Mouse (Mus musculus): Measurements from ENCODE around the gene Gm28051.

Gene Gm28051

DNA sequence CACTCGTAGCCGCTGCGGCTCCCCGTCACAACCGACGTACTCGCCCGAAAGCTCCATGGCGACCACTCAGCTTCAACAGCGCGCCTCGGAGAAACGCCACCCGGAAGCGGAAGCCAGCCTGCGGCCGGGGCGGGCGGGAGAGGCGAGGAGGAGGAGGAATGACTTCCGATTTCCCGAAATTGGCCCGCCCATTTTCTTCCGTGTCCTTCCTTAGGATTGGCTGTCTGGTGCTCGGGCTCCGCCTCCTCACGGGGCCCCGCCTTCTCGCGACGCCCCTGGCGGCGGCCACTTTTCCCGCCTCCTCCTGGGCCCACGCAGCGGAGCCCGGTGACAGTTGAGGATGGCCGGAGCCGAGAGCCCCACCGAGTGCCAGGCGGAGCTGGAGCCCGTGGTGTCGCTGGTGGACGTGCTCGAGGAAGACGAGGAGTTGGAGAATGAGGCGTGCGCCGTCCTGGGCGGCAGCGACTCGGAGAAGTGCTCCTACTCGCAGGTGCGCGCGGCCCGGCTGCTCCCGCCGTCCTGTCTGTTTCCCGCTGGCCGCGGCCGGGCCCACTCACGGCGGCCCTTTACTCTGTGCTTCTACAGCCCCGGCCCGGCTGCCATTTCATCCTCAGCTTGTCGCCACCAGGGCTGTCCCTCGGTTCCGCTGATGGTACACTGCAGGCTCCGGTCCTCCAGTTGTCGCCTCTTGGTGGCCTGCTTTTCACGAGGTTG is at the start of gene Gm28051, which contains the start of the genes Gon7 and Ubr7:
Gene Gm28051 (minus strand): TSS at position 77 of the 714 bp plus-strand sequence.
Gene Gon7 (minus strand): TSS at position 115 of the 714 bp plus-strand sequence.
Gene Ubr7 (plus strand): TSS at position 279 of the 714 bp plus-strand sequence.
- peak; percentile 97 for DNase-seq (ENCODE audit: low spot score)

DNA sequence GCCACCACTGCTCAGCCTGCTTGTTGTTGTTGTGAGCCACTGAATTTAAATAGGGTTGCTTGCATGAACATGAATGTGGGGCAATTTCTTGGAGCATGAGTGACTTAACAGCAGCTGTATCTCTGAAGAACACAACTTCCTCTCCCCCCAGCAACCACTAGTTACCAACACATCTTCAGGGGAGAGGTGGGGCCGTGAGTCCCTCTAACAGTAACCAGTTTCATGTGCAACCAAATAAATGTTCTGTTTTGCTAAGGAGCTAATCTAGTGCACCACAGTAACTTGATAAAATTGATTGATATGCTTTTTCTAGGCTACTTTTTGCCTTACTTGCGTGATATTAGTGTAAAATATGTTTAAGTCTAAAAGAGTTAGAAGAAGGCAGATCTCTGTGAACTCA is 42.0 kb upstream of the Gm28051 start:
- DNase-seq (ENCODE audit: low spot score): no peak

GRCm38 (mm10) chr12:102787927-102788326 is 30.4 kb upstream of the Gm28051 start:
- no peak for DNase-seq (ENCODE audit: low spot score)

DNA sequence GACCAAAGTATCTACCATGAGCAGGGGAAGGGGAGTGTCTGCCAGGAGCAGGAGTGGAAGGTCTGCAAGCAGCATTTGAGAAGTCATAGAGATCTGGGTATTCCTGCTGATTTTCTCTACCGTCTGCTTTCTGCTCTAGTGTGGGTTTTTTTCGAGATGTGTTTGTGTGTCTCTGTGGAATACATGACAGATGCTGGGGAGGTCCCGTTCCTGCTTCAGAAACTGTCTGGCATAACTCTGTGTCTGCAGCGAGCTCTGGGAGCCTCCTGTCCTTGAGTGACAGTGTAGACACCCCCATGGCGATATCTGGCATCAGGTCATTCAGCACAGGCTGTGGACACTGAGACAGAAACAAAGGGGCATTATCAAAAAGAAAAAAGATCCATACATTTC is 28.0 kb upstream of the Gm28051 start:
- DNase-seq (ENCODE audit: low spot score): no peak

DNA sequence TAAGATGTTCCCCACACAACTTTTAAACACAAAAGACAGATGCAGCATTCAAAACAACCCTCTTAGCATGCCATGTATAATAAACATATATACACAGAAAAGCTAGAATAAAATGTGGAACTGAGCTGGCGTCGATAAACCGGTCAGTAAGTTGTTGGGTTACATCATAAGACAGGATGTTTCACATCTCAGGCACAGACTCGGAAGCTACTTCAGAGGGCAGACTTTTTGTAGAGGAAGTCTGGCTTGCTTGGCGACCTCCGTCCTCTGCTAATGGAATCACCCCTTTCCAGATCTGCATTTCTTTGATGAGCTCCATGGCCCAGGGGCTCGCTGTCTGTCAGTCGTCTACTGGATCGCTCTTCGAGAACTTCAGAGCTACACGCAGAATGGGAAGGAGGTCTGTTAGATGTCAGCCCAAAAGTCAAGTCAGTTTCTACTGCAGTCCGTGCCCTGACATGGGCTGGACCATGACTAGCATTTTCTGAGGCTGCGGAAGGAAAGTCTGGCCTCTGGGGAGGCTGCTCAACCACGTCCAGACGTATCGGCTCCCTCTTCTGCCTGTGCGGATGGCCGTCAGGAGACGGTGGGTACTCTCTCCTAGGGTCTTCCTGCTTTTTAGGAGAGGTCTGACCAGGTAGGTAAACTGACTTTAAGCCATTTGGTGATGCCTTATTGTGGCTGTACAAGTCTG is 27.5 kb upstream of the Gm28051 start:
- no peak for DNase-seq (ENCODE audit: low spot score)

GRCm38 (mm10) chr12:102782841-102783240 is 25.3 kb upstream of the Gm28051 start:
- no peak for DNase-seq (ENCODE audit: low spot score)

- no peak for DNase-seq (ENCODE audit: low spot score)
Observed at GRCm38 (mm10) chr12:102779452-102779851, 21.9 kb upstream of the Gm28051 start.

DNA sequence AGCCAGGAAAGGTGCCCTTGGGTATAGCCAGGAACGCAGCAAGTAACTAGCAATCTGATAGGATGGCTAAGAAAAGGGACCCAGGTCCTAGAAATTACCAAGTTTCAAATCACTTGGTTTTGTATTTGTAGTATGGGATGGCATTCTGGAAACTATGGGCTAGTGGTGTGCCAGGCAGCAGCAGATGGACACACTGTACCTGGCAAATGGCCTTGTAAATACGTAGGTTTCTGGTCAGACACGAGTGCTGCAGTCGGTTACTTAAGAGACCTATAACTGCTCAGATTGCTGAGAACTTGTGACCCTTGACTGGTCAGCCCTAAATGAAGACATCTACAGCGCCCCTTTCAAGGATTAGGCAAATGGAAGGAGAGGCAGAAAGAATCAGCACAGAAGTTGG is 20.6 kb upstream of the Gm28051 start:
- no peak for DNase-seq (ENCODE audit: low spot score)

DNA sequence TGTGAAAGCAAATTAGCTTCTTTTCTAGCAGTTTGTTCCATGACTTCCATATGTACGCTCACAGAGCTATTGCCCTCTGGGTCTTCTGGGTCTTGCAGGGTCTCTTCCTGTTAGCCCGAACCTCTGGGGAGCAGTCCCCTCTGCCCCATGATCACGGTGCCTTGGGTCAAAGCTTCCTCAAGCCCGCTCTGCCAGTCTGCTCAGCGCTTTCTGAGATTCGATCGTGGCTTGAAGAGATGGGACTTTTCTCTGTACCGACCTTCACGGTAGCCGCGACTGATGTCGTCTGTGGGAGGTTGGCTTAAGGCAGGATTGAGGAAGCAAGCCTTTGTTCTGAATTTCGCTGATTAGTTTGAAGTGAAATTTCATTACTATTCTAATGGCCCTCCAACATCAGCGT is 18.5 kb upstream of the Gm28051 start:
- no peak for DNase-seq (ENCODE audit: low spot score)

DNA sequence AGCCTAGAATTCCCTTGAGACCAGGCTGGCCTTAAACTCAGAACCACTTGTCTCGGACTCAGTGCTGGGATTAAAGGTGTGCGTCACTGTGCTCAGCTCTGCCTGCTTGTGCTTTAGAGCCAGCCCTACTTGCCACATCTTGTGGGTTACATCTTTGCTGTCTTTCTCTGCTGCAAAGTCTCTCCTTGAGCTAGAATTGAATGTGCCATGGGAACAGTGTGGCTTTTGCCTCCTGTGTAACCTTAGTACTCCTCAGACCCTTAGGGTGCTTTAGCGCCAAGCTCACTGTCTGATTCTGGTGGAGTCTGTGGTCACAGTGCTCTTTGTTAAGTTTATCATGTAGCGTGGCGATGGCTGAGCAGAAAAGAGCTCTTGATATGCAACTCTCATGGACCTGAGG is 15.1 kb upstream of the Gm28051 start:
- no peak for DNase-seq (ENCODE audit: low spot score)

- no peak for DNase-seq (ENCODE audit: low spot score)
Observed at GRCm38 (mm10) chr12:102771601-102772000, 14.0 kb upstream of the Gm28051 start.

DNA sequence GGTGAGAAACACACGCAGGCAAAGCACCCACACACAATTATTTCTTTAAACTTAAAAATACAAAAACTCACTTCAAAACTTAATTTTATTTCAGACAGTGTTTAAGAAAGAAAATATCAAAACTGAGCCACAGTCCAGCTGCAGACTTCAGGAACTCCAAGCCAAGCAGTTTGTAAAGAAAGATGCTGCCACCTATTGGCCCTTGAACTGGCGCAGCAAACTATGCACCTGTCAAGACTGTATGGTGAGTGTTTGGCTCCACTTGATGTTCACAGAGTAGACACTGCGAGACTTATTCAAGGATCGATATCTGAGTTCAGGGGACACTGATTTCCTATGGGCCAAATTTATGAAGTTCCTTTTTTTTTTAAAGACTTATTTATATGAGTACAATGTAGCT is 11.4 kb upstream of the Gm28051 start:
- DNase-seq (ENCODE audit: low spot score): no peak

DNA sequence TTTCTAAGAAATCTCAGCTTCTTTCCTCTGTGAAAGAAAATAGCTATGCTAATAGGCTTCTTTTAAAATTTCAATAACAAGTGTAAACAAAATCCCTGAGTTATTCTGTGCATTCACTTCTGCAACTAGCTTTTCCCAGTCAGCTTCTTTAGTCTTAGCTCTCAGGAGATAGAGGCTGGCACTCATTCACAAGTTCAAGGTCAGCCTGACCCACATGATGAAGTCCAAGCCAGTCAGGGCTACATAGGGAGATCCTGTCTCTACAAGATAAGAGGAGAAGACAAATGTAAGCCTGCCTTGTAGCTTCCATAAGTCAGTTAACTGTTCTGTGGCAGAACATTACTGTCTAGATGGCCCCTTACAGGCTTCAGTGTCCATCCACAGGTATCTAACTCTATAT is 6.1 kb upstream of the Gm28051 start:
- DNase-seq (ENCODE audit: low spot score): no peak

DNA sequence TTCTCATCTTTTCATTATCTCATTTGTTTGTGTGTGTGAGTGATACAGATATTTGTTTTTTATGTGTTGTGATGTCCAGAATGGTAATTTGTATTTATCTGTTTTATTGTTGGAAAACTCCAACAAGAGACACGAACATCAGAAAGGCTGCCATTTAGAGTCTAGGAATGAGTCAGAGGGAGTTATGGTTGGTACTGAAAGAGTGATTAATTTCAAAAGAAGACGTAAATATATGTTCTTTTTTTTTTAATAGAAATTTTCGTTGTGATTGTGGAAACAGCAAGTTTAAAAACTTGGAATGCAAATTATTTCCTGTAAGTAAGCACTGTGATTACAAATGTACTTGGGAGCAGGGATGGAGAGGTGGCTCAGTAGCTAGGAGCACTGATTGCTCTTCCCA is 4.1 kb upstream of the Gm28051 start:
- DNase-seq (ENCODE audit: low spot score): no peak

DNA sequence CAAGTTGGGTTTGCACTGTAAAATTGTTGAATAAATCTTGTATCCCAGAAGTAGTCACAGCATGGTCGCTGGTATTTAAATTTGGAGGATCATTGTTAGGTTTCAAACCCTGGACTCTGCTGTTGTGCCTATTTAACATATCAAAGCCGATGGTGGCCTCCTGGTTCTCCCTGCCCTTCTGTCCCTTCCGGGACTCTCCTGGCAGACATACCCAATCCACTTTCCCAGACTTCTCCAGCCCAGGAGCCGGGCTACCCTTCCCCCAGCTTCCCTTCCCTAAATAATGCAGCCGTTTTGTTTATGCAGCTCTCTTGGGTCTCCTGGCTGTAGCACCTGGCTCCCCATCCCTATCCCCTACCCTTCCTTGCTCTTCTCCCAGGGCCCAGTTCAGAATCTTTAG is 1.4 kb upstream of the Gm28051 start:
- DNase-seq (ENCODE audit: low spot score): no peak

DNA sequence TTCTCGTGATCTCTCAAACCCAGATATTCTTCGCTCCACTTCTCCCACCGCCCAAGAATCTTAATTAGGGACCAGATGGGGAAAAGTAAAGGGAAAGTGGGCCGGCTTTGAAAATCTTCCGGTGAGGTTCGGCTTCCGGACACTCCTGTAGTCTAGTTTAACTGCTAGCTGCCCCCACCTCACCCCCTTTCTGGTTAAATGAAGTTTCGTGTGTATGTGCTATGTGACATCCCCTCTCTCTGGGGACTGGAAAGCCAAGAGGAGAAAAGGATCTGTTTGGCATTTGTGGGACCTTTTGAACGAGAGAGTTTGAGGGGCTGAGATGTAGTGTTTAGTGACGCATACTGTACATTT is 815 bp upstream of the Gm28051 start, which contains the start of gene Gm20604:
Gene Gm20604 (minus strand): TSS at position 270 of the 354 bp plus-strand sequence.
- no peak for DNase-seq (ENCODE audit: low spot score)

DNA sequence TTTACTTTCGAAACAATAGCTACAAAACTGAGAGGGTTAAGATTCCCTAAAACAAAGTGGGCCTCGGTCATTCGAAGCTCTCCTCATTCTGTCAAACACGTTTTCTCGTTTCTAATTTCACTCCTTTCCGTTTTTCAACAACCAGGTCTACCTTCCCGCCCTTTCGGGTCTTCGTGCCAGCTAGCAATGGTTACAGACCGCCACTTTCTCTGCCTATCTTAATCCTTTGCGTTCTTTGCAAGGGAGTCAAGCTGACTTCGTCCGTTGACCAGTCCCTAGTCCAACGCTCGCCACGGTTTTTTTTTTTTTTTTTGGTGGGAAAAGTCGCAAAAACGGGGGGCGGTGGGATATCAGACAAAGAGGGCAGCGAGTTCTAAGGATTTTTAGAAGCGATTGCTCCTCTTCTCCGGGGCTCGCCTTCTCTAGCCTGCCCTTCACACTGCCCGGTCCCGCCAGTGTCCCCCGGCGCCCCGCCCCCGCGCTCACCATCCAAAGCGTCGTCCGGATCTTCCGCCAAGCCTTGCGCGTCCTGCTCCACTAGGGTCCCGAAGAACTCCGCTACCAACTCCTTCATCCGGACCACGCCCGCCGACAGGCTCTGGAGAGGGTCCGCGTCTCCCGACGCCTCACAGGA is 393 bp downstream of the Gm28051 start:
- peak; percentile 23 for DNase-seq (ENCODE audit: low spot score)

- DNase-seq (ENCODE audit: low spot score): peak; percentile 33
Observed at GRCm38 (mm10) chr12:102756304-102756703, 1.3 kb downstream of the Gm28051 start.

DNA sequence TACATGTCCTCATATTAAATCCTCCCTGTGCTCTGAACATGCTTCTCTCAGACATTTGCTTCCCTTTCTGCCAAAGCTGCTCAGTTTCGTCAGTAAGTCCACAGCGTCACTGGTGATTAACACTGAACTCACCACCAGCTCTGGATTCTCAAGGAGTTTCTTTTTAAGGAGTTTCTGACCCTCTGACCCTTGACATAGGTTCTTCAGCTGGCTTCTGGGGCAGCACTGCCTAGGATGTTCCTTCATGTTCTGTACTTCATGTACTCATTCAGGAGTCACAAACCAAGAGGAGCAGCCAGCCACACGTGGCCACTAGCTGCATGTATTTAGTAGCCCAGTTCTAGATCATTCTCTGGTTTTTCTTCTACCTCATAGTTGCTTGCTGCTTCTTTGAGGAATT is 9.3 kb downstream of the Gm28051 start:
- no peak for DNase-seq (ENCODE audit: low spot score)

DNA sequence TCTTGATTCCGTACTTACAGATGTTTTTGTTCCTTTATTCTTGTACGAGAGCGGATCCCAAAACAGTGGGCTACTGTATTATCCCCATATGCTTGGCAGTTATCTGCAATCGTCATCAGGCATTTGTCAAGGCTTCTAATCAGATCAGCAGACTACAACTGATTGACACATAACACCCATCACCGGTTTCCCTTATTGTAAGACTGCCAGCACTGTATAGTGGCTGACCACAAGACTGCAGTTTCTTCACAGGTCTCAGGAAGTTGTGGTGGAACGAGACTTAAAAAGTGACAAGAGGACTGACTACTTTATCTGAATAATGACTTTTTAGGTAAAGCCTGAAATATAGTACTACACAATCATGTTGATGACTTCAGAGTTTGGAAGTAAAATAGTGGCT is 12.7 kb downstream of the Gm28051 start:
- no peak for DNase-seq (ENCODE audit: low spot score)

DNA sequence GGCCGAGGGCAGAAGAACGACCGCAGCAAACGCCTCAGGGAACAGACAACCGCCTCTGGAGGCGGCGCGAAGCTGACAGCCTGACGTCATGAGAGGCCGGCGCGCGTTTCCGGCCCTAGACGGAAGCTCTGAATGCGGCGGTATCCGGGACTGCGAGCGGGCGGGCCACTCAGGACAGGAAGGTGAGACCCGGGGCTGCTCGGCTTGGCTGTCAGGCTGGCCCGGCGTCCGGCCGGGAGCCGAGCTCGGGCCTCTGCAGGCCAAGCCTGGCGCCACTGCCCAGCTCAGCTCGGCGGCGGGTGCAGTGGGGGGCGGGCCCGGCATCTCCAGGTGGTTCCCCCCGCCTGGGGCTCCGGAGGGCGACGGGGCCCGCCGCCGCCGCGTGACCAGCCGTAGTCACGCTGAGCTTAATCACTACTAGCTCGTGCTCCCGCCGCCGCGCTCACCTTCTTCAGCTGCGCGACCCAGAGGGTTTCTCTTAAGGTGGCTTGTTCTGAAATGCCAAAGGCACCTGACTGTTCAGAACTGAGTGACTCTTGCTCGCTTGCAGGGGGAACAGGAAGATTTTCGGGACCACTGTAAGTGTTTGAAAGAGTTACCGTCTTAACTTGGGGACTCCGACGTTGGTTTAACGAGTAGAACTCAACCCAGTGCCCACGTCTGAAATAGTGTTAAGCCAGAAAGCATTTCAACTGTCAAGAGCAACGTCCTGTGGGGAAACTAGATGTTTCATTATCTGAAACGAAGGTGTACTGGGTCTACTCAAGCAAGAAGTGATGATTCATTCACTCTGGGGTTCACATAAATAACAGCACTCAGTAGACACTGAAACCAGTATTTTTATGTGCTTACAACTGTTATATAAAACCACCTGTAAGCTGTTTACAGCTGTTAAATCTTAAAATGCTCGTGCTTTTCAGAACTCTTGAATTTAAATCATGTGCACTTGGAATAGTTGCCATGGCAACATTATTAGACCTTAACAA is 13.7 kb downstream of the Gm28051 start, which contains the start of the genes Moap1 and Tmem251:
Gene Moap1 (minus strand): TSS at position 73 of the 986 bp plus-strand sequence.
Gene Tmem251 (plus strand): TSS at position 174 of the 986 bp plus-strand sequence.
- peak; percentile 90 for DNase-seq (ENCODE audit: low spot score)

All from testis, postnatal 14 days (tissue).